Mouse (Mus musculus) heart, embryonic 12.5 days (tissue): ENCODE measurements at regions not wholly inside any gene's neighbourhood (a gene's known extent, or its start where the extent isn't known, plus 50 kb on each side); places are given as distances from the start of the nearest gene placed in this dataset.

Experiments
- ATAC-seq: fragments of 200-750 bp; cut with Nextera tagmentation; 2 replicates; pipeline ENCODE4 v1.8.0; 2017; ENCODE audit warnings: moderate TSS enrichment, moderate library complexity; ENCODE audit not compliant: insufficient number of reproducible peaks, low FRiP score
- H3K27ac ChIP-seq: fragments of 300-500 bp; sonication (generic); 2 replicates; pipeline ENCODE4 v1.5.1; 2016; ENCODE audit warnings: mild to moderate bottlenecking, moderate library complexity; ENCODE audit not compliant: poor library complexity, severe bottlenecking
- H3K27me3 ChIP-seq: fragments of 300-500 bp; sonication (generic); replicated peaks from 2 replicates; pipeline ENCODE4 v1.6.1; 2016; ENCODE audit warnings: mild to moderate bottlenecking, moderate library complexity
- H3K36me3 ChIP-seq: fragments of 300-500 bp; sonication (generic); 2 replicates; pipeline ENCODE4 v1.6.1; 2016; ENCODE audit warnings: mild to moderate bottlenecking, moderate library complexity
- H3K4me1 ChIP-seq: fragments of 300-500 bp; sonication (generic); replicated peaks from 2 replicates; pipeline ENCODE4 v1.6.1; 2016; ENCODE audit warnings: mild to moderate bottlenecking
- H3K4me2 ChIP-seq: fragments of 300-500 bp; sonication (generic); 2 replicates; pipeline ENCODE4 v1.6.1; 2016; ENCODE audit warnings: mild to moderate bottlenecking, moderate library complexity
- H3K4me3 ChIP-seq: fragments of 300-500 bp; sonication (generic); 2 replicates; pipeline ENCODE4 v1.5.1; 2016; ENCODE audit warnings: mild to moderate bottlenecking
- H3K9ac ChIP-seq: fragments of 300-500 bp; sonication (generic); 2 replicates; pipeline ENCODE4 v1.6.1; 2016; ENCODE audit warnings: mild to moderate bottlenecking, moderate library complexity
- H3K9me3 ChIP-seq: fragments of 300-500 bp; sonication (generic); replicated peaks from 2 replicates; pipeline ENCODE4 v1.6.1; 2016; ENCODE audit warnings: mild to moderate bottlenecking, moderate library complexity
- WGBS: fragments of 180-500 bp; shearing (Covaris S2); methylation state at CpG from one replicate; pipeline ENCODE4 v1.1.7; 2016; 5-methylcytosine and 5-hydroxymethylcytosine counted together

GRCm38 (mm10) chr12:97612373-97612772 is 646.9 kb downstream of the Galc start:
- Histone ChIP-seq H3K9ac (no peak overlapping the region), H3K27ac (no peak overlapping the region), H3K9me3 (no peaks in the 10 kb centered on the region), H3K27me3 (no peaks in the 10 kb centered on the region), H3K36me3 (no peaks in the 10 kb centered on the region), H3K4me3 (no peak overlapping the region), H3K4me2 (peak overlapping the region; percentile 48), H3K4me1 (peaks cover 4% of the 10 kb centered on the region)
- ATAC-seq, result no peak
- 9% methylated on average over 7 of the region's 7 CpGs for WGBS
